Mouse (Mus musculus) embryonic facial prominence, embryonic 14.5 days (tissue): Measurements from ENCODE around the gene Nlrp9c. TPM values are rescaled to one million over a fixed set of nuclear protein-coding genes. Genes with fewer than 3 reads are reported as not detected.
"Not testable (repeated sequence)": the region's sequence is repeated elsewhere in the genome, so short reads cannot be mapped to it uniquely, and the experiment has no call there.

ENCODE experiments used
- ATAC-seq: fragments of 200-750 bp; cut with Nextera tagmentation; 2 replicates; pipeline ENCODE4 v1.8.0; 2017; ENCODE audit warnings: low read depth, moderate number of reproducible peaks, moderate TSS enrichment
- DNase-seq: peaks from one replicate; pipeline ENCODE4 v3.0.0-alpha.2; 2015; ENCODE audit warnings: low spot score
- H3K27ac ChIP-seq: fragments of 300-500 bp; sonication (generic); replicated peaks from 2 replicates; pipeline ENCODE4 v1.5.1; 2014; ENCODE audit warnings: low read depth, mild to moderate bottlenecking, low read length, moderate library complexity
- H3K27me3 ChIP-seq: fragments of 300-500 bp; sonication (generic); replicated peaks from 2 replicates; pipeline ENCODE4 v1.6.1; 2014; ENCODE audit warnings: low read length; ENCODE audit not compliant: control insufficient read depth, insufficient read depth
- H3K36me3 ChIP-seq: fragments of 300-500 bp; sonication (generic); 2 replicates; pipeline ENCODE4 v1.6.1; 2014; ENCODE audit warnings: low read length, mixed read lengths; ENCODE audit not compliant: control insufficient read depth, insufficient read depth
- H3K4me1 ChIP-seq: fragments of 300-500 bp; sonication (generic); 2 replicates; pipeline ENCODE4 v1.6.1; 2014; ENCODE audit warnings: antibody characterized with exemption, low read length; ENCODE audit not compliant: control insufficient read depth, insufficient read depth
- H3K4me2 ChIP-seq: fragments of 300-500 bp; sonication (generic); 2 replicates; pipeline ENCODE4 v1.6.1; 2014; ENCODE audit warnings: low read depth, mild to moderate bottlenecking, low read length, moderate library complexity, mixed read lengths
- H3K4me3 ChIP-seq: fragments of 300-500 bp; sonication (generic); 2 replicates; pipeline ENCODE4 v1.5.1; 2014; ENCODE audit warnings: low read depth, mild to moderate bottlenecking, low read length
- H3K9ac ChIP-seq: fragments of 300-500 bp; sonication (generic); 2 replicates; pipeline ENCODE4 v1.6.1; 2014; ENCODE audit warnings: low read depth, mild to moderate bottlenecking, low read length, moderate library complexity, mixed read lengths
- H3K9me3 ChIP-seq: fragments of 300-500 bp; sonication (generic); 2 replicates; pipeline ENCODE4 v1.6.1; 2016; ENCODE audit warnings: low read length; ENCODE audit not compliant: control insufficient read depth
- WGBS: fragments of 180-500 bp; shearing (Covaris S2); extraction: QIAGEN DNeasy Blood & Tissue Kit; methylation state at CpG from one replicate; pipeline ENCODE4 v1.1.7; 2014; 5-methylcytosine and 5-hydroxymethylcytosine counted together
- polyA plus RNA-seq: library from polyadenylated mRNA; unstranded; fragments of >200 nt; fragmentation: Nextera tagmentation; extraction: Ambion mirVana; gene quantifications from 2 replicates; pipeline ENCODE4 v1.2.1, GENCODE M21; 2014

Nlrp9c gene
- polyA plus RNA-seq, 1 experiment from 2014 or later: not detected

DNA sequence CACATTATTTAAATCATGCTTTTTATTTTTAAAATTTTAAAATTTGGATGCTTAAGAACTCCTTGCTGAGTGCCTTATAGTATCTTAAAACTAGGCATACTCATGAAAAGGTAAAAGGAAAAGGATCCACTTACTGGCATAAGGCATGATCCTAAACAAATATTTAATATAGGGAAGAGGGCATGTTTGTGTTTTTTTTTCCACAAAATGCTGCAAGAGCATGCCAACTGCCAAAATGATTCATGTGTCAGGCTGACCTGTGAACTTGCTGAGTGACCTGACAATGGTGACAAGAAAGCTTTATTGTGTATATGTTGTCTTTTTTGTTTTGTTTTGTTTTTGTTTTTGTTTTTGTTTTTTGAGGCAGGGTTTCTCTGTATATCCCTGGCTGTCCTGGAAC lies 53.3 kb downstream of the Nlrp9c start:
- not testable (repeated sequence) for H3K4me2 ChIP-seq, H3K27ac ChIP-seq, H3K36me3 ChIP-seq, H3K4me3 ChIP-seq, H3K9ac ChIP-seq, H3K27me3 ChIP-seq, H3K9me3 ChIP-seq, DNase-seq, H3K4me1 ChIP-seq, ATAC-seq

DNA sequence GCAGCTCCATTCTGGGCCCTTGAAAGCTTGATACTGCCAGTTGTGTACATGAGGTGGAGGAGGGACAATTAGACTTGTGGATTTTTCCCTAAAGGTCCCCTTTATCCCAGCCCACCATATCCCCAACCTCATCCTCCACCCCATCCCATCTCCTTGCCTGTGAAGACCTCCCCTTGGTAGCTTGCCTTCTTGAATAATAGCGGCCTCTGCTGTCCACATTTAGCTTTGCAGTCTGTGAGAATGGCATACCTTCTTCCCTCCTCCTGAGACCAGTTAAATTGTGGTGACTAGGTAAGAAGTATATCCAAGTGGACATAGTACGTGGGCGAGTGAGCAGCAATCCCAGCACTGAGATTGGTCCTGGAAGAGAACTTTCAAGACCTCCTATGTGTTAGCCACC lies 83.1 kb downstream of the Nlrp9c start:
- H3K27me3 ChIP-seq, ATAC-seq, H3K4me1 ChIP-seq, H3K4me2 ChIP-seq, H3K9me3 ChIP-seq, H3K36me3 ChIP-seq, H3K4me3 ChIP-seq, H3K9ac ChIP-seq, DNase-seq, H3K27ac ChIP-seq: not testable (repeated sequence)
- 71% methylated on average over 3 of the region's 3 CpGs for WGBS

DNA sequence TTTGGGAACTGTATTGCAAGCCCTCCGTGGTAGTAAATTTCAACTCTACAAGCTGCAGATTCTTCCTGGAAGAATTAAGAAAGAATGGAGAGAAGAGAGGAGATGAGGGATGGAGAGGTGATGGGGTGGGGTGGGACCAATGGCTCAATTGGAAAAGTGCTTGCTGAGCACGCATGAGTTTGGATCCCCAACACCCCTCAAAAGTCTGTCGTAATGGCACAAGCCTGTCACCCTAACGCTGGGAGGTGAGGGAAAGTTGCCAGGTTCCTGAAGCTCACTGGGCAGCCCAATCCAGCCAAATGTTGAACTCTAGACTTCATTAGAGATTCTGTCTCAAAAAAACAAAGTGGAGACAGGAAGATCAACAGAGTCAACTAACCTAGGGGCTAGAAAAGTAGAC lies 87.7 kb downstream of the Nlrp9c start:
- WGBS: 85% methylated on average over 4 of the region's 4 CpGs

DNA sequence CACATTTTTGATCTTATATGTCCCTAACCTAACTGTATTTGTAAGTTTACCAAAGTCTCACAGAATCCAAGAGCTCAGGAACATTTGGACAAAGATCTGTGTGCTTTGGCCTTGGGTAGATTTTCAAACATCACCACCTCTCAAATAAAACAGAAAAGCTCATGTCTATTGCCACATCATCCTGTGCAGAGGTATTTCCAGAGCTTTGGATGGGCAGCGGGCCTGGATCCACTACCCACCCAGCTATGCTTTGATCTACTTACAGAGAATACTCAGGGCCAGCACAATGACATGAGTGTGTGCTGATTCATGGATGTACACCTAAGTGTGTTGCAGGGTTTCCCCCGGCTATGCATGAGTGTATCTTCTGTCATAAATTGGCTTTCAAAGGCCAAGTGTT lies 88.3 kb downstream of the Nlrp9c start:
- DNase-seq, H3K9ac ChIP-seq: not testable (repeated sequence)
- WGBS: 92% methylated on average over 2 of the region's 2 CpGs

More for the DNA sequence above, 87.7 kb downstream of the Nlrp9c start:
- not testable (repeated sequence) for H3K4me2 ChIP-seq, H3K9me3 ChIP-seq, H3K27ac ChIP-seq, H3K4me3 ChIP-seq, ATAC-seq, H3K4me1 ChIP-seq, H3K9ac ChIP-seq, H3K27me3 ChIP-seq, H3K36me3 ChIP-seq, DNase-seq

DNA sequence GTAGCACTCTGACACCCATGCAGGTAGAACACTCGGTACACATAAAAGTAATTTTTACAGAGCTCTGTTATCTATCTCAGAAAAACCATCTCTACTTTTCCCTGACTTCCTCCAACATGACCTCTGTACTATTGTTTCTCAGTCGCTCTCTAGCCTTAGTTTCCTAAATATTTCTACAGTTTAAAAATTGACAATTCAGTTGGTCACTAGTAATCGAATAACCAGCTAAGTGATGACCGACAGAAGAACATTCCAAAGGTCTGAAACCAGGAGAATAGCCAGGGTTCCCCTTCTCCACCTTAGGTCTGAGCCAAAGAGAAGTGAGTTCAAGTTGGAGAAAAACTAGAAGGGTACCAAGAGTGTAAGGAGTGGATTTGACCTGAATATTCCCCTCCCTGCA lies 91.7 kb downstream of the Nlrp9c start:
- H3K4me2 ChIP-seq, H3K4me3 ChIP-seq, ATAC-seq, H3K9me3 ChIP-seq, H3K36me3 ChIP-seq, H3K27me3 ChIP-seq, H3K27ac ChIP-seq, H3K9ac ChIP-seq, DNase-seq, H3K4me1 ChIP-seq: not testable (repeated sequence)
- 84% methylated on average over 4 of the region's 4 CpGs for WGBS

More for the DNA sequence above, 88.3 kb downstream of the Nlrp9c start:
- H3K4me1 ChIP-seq, H3K9me3 ChIP-seq, H3K4me2 ChIP-seq, H3K4me3 ChIP-seq, H3K27ac ChIP-seq, H3K27me3 ChIP-seq, H3K36me3 ChIP-seq, ATAC-seq: not testable (repeated sequence)

DNA sequence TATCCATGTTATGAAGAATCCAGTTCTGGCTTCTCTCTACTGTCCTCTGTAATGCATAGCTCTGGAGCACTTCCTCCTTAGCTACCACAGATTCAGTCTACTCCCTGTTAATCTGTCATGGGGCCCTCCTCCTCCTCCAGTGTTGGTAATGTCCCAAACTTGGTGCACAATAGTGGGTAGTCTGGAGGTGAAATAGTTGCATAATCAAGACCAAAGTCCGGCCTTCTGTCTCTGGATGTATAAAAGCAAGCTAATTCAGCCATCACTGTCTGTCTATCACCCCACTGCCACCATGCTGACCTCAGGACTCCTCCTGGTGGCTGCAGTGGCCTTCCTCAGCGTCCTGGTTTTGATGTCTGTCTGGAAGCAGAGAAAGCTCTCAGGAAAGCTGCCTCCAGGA lies 96.6 kb downstream of the Nlrp9c start, which contains the start of gene Cyp2a4:
Gene Cyp2a4, plus strand, starts transcription at position 244 of the 400 bp plus-strand sequence.
- not testable (repeated sequence) for H3K4me2 ChIP-seq, ATAC-seq, H3K27me3 ChIP-seq, H3K9me3 ChIP-seq, H3K27ac ChIP-seq, H3K36me3 ChIP-seq, DNase-seq, H3K4me1 ChIP-seq, H3K4me3 ChIP-seq, H3K9ac ChIP-seq
- 54% methylated on average over 2 of the region's 2 CpGs for WGBS

DNA sequence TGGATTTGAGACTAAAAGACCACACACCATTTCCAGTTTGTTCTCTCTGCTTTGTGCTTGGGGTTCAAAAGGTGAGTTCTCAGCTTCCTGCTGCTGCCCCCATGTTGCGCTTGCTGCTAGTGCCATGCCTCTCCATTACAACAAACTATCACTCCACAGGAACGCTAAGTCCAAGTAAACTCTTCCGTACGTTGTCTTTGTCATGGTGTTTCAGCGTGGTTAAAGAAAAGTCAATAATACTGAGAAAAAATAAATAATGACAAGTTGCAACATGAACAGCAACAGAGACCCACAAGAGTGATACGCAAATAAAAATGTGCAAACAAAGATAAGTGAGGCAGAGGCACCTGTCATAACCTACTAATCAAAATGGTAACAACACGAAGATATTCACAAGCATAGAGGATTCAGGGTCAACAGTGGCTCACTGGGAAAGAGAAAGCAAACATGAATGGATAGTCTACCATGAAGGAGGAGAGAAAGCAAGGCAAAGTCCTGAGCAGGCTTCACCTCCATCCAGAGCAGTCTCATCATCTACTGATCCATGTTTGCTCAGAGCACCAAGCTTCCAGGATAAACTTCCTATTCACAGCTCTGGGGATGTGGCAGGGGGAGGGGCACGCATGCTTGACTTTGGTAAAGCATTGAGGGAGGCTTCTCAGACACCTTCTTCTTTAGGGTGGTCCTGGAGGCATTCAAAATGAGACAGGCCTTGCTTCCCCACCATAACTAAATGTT lies 99.9 kb downstream of the Nlrp9c start:
- not testable (repeated sequence) for DNase-seq, H3K27me3 ChIP-seq, H3K4me3 ChIP-seq, H3K36me3 ChIP-seq, H3K9me3 ChIP-seq, ATAC-seq, H3K4me2 ChIP-seq, H3K4me1 ChIP-seq, H3K27ac ChIP-seq, H3K9ac ChIP-seq
- 84% methylated on average over 8 of the region's 8 CpGs for WGBS

Other genes with a start within 250 kb of the Nlrp9c start
- not detected in 2 replicates for gene Cyp2b9, start 230.3 kb downstream of the Nlrp9c start, polyA plus RNA-seq
- not detected in 2 replicates for gene Vmn1r184, start 143.4 kb downstream of the Nlrp9c start, polyA plus RNA-seq
- not detected in 2 replicates for gene Cyp2a4, start 96.5 kb downstream of the Nlrp9c start, polyA plus RNA-seq
- gene Nlrp4a, start 31.4 kb upstream of the Nlrp9c start, polyA plus RNA-seq: not detected in 2 replicates
- not detected in 2 replicates for gene Nlrp9a, start 131.3 kb upstream of the Nlrp9c start, polyA plus RNA-seq
- gene Vmn1r185, start 214.8 kb upstream of the Nlrp9c start, polyA plus RNA-seq: 0.15 TPM in 1 of 2 replicates, not detected in the other